Mouse (Mus musculus): Measurements from ENCODE around the gene Uxs1.

- TF ChIP-seq CTCF (IDR thresholded peaks at IDR 0.05; ENCODE audit: borderline replicate concordance, insufficient read depth, low read length), result no peak
- no peak for TF ChIP-seq POLR2A (IDR thresholded peaks at IDR 0.05; ENCODE audit: low read depth, low read length)
Measured at GRCm38 (mm10) chr1:43730491-43730924, 97.1 kb downstream of the Uxs1 start, which contains the start of gene 1500015O10Rik.
